Mouse (Mus musculus): ENCODE data around the gene Fbxo28.

The Fbxo28 gene

DNA sequence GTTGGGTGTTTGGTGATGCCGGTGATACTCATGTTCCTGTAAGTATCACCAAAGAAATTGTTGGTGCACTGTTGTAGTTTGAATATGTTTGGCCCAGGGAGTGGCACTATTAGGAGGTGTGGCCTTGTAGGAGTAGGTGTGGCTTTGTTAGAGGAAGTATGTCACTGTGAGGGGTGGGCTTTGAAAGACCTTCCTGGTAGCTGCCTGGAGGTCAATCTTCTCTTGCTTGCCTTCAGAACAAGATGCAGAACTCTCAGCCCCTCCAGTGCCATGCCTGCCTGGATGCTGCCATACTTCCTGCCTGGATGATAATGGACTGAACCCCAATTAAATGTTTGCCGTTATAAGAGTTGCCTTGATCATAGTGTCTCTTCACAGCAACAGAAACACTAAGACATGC is 56.6 kb downstream of the Fbxo28 start:
- no peak for DNase-seq

- DNase-seq: peak; percentile 28
These were observed 58.2 kb downstream of the Fbxo28 start for GRCm38 (mm10) chr1:182283231-182283630.

DNA sequence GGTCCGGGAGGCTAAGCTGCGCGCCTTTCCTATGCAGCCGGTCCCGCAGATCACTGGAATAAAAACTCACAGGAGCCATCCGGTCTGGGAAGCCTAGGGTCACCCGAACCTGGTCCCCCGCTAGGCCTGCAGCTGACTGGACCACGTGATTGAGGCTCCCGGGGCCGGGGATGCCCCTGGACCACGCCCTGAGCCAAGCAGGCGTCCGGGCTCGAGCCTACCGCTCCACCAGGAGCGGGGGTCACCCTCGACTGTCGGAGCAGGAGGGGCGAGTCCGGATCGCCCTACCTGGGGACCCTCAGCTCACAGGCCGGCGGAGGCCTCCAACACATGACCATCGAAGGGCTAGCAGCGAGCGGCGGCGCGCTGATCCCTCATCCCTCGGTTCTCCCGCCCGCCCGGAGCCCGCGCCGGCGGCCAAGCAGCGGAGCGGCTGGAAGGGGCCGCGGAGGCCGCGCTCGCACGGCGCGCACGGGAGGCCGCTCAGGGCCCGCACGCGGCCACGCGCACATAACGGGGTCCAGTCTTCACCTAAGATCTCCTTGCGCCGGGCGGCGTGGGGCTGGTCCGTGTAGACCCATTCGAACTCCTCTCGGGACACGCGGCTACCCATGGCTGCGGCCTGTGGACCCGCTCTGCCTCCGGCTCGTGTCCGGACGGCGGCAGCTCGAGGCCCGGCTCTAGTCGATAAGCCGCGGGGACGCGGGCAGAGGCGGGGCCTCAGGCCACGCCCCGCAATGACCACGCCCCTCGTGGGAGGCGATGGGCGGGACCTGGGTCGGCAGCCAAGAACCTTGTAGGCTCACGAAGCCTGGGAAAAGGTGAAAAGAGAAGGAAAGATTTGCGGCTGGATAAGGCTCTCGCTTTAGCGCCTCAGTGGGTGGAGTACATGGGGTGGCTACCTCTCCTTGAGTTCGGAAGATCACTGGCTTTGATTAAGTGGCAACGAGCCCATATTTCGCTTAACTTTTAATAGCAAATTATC is 59.0 kb downstream of the Fbxo28 start, which contains the start of gene Degs1:
Gene Degs1, minus strand, starts transcription at position 714 of the 985 bp plus-strand sequence.
- DNase-seq: peak; percentile 96

DNA sequence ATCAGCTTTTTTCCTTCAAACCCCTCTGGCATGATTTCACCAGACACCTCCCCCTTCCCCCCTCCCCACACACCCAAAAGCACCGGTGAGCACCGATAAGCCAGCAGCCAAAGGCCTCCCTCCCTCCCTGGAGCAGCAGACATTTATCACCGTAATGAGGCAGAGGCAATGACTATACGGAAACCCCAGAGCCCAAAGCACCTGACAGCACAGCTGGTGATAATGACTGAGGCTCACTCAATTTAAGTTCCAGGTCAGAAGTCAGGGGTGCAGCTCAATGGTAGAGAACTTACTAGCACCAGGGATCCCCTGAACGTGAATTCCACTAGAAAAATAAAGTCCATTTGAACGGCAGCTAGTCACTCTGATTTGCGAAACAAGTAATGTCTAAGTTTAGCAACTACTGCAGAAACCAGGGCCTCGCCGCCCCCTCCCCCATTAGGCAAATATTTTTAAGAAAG is 60.1 kb downstream of the Fbxo28 start:
- peak; percentile 52 for DNase-seq

DNA sequence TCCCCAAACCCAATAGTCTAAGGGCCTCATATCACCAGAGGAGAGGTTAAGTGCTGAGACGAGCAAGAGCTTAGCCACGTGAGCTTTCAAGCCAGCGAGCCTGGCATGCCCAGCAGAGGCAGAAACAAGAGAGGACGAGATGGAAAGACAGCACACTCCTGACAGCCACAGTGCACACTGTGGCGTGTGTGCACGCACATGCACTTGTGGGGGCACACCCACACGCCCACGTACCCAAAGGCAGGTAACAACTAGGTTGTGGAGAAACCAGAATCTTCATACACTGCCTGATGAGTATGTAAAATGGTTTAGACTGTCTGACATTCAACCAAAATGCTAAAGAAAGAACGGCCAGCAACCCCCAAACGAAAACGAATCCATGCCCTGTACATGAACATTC is 60.9 kb downstream of the Fbxo28 start:
- DNase-seq: no peak

DNA sequence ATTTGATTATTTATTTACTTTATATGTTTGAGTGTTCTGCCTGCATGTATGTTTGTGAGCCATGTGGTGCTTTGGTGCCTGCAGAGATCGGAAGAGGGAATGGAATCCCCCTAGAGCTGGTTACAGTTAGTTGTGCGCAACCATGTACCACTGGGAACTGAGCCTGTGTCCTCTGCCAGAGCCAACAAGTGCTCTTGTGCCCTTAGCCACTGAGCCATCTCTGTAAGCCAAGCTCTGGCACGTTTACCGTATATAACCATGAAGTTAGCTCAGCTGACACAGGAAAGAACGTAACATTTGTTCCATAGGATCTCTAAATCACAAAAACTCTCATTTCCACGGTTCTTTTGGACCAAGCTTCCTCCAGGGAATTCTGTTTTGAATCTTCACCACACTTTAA is 61.4 kb downstream of the Fbxo28 start:
- DNase-seq: no peak

DNA sequence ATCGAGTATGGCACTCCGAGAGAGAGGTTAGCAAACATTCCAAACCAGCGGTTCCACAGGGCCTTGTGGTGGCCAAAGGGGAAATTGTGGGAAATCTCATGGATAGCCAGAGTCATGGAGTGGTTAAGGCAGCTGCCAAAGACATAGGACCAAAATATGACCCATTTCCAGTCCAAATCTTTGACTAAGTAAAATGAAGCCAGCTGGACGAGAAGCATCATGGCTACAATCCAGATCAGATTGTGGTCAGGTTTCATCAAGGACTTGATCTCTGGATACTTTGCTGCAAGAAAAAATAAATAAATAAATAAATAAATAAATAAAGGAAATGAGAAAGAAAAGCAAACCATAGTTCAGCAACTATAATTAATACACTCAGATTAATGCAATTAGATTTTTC is 62.0 kb downstream of the Fbxo28 start:
- no peak for DNase-seq

DNA sequence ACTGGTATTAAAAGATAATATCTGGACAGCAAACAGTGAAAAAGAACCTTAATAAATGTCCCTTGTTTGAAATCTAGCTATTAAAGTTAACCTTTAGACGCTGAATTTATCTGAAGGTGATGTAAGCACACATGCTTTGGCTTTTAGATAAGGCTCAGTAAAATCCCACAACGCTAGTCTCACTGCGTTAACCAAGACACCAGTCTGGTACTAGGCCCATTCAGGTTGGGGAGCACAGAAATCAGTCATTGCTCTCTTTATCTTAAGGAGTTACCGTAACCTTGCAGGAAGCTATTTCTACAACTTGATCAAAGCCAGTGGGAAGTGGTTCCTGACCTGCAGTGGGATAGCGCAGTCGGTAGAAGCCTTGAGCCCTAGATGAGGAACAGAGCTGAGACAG is 66.3 kb downstream of the Fbxo28 start:
- DNase-seq: no peak

GRCm38 (mm10) chr1:182271632-182272031 is 69.8 kb downstream of the Fbxo28 start:
- DNase-seq: no peak

- no peak for DNase-seq
These were observed 70.3 kb downstream of the Fbxo28 start for GRCm38 (mm10) chr1:182271130-182271529.

DNA sequence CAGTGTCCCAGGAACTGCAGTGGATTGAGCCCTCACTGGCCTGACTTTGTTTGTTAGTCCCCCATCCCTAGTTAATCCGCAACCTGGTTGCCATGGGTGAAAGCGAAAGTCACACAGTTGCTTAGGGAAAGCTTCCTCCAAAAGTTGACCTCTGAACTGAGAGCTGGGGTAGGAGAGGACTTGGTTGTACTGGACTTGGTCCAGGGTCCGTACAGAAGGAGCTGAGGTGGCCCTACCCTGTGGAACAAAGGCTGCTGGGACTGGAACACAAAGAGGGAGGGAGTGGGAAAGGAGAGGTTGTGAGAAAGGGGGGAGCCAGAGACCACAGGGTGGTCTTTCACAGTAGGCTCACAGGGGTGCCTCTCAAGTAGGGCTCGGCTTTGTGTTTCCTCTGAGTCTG is 73.1 kb downstream of the Fbxo28 start:
- no peak for DNase-seq

GRCm38 (mm10) chr1:182266028-182266525 is 75.4 kb downstream of the Fbxo28 start:
- no peak for DNase-seq

All from thymus, postnatal 4 days (tissue).